ENCODE assay signal across 9 mouse cellular contexts in genomic region chr17:5249681-5250180, GRCm38 (mm10).
DNase-seq lines count a peak whose midpoint lies in the region; ATAC-seq and TF ChIP-seq lines count a peak whose summit lies in the region.
"Had no signal": no experiment of that assay in that cellular context is flagged by ENCODE, and none has a peak within 500 bp of the region (broad histone marks: within the 10 kb centered on the region; RNA-seq: fewer than 3 reads in every experiment).

No protein-coding gene starts in this region.

- TF ChIP-seq CTCF in lung, embryonic 14.5 days (IDR thresholded peaks at IDR 0.05; ENCODE audit: low read depth), result no peak
- no peak for TF ChIP-seq CTCF in lung, adult 2 months (IDR thresholded peaks at IDR 0.05; ENCODE audit: insufficient read depth, low read length)

- ATAC-seq in heart, embryonic 12.5 days (ENCODE audit: insufficient number of reproducible peaks, low FRiP score), result no peak
- no peak for ATAC-seq in lung, embryonic 14.5 days (ENCODE audit: insufficient read depth)
- no peak for ATAC-seq in hindbrain, embryonic 14.5 days (ENCODE audit: low FRiP score)
- ATAC-seq in neural tube, embryonic 14.5 days (ENCODE audit: low read depth), result no peak

- no peak overlapping the region for H3K4me2 ChIP-seq in heart, embryonic 12.5 days
- H3K4me2 ChIP-seq in lung, embryonic 14.5 days, result no peak overlapping the region
- no peak overlapping the region for H3K4me2 ChIP-seq in hindbrain, embryonic 14.5 days (replicated peaks)
- no peak overlapping the region for H3K4me2 ChIP-seq in neural tube, embryonic 14.5 days (ENCODE audit: low read depth, low read length)

- no peaks in the 10 kb centered on the region for H3K36me3 ChIP-seq in heart, embryonic 12.5 days
- no peaks in the 10 kb centered on the region for H3K36me3 ChIP-seq in lung, embryonic 14.5 days (ENCODE audit: insufficient read depth)
- H3K36me3 ChIP-seq in hindbrain, embryonic 14.5 days (replicated peaks; ENCODE audit: control insufficient read depth, insufficient read depth), result no peaks in the 10 kb centered on the region
- H3K36me3 ChIP-seq in neural tube, embryonic 14.5 days (ENCODE audit: control insufficient read depth, insufficient read depth, low read length), result no peaks in the 10 kb centered on the region

- no peaks in the 10 kb centered on the region for H3K27me3 ChIP-seq in heart, embryonic 12.5 days (replicated peaks)
- no peaks in the 10 kb centered on the region for H3K27me3 ChIP-seq in lung, embryonic 14.5 days (ENCODE audit: insufficient read depth, low read length)
- no peaks in the 10 kb centered on the region for H3K27me3 ChIP-seq in hindbrain, embryonic 14.5 days (ENCODE audit: control insufficient read depth, insufficient read depth, low read length)
- H3K27me3 ChIP-seq in neural tube, embryonic 14.5 days (ENCODE audit: control insufficient read depth, insufficient read depth, low read length), result no peaks in the 10 kb centered on the region

- H3K4me1 ChIP-seq in heart, embryonic 12.5 days (replicated peaks), result peaks cover 46% of the 10 kb centered on the region
- 0 out of 2 replicates have a peak, but pooled peaks cover 12% of the 10 kb centered on the region for H3K4me1 ChIP-seq in lung, embryonic 14.5 days (ENCODE audit: insufficient read depth)
- H3K4me1 ChIP-seq in lung, adult 2 months (ENCODE audit: control insufficient read depth, insufficient read depth, low read length), result peaks cover 9% of the 10 kb centered on the region; the same call in 1 of the 2 replicates
- H3K4me1 ChIP-seq in hindbrain, embryonic 14.5 days (replicated peaks; ENCODE audit: control insufficient read depth, insufficient read depth, low read length), result peaks cover 40% of the 10 kb centered on the region
- H3K4me1 ChIP-seq in neural tube, embryonic 14.5 days (ENCODE audit: control insufficient read depth, insufficient read depth, low read length), result peaks cover 36% of the 10 kb centered on the region

- DNase-seq in heart, adult 18-20 months, result no peak
- DNase-seq in lung, embryonic 14.5 days, result no peak
- DNase-seq in lung, adult 2 months, result no peak
- DNase-seq in hindbrain, embryonic 14.5 days (ENCODE audit: low spot score), result no peak
- DNase-seq in adipocyte (ENCODE audit: low spot score), result no peak
- DNase-seq: right cerebral cortex, postnatal 25 days; thymus, adult 18-20 months had no signal

- no peak overlapping the region for H3K4me3 ChIP-seq in heart, embryonic 12.5 days
- H3K4me3 ChIP-seq in lung, embryonic 14.5 days (ENCODE audit: low read depth, low read length), result no peak overlapping the region
- no peak overlapping the region for H3K4me3 ChIP-seq in lung, adult 2 months (replicated peaks; ENCODE audit: extremely low read depth, low read depth, low read length)
- no peak overlapping the region for H3K4me3 ChIP-seq in hindbrain, embryonic 14.5 days (replicated peaks; ENCODE audit: low read length)
- H3K4me3 ChIP-seq in neural tube, embryonic 14.5 days (ENCODE audit: low read depth, low read length), result no peak overlapping the region

- TF ChIP-seq POLR2A in lung, adult 2 months (IDR thresholded peaks at IDR 0.05; ENCODE audit: borderline replicate concordance, extremely low read depth, low read depth, low read length), result no peak

- no peak overlapping the region for H3K9ac ChIP-seq in heart, embryonic 12.5 days
- H3K9ac ChIP-seq in lung, embryonic 14.5 days, result no peak overlapping the region
- no peak overlapping the region for H3K9ac ChIP-seq in hindbrain, embryonic 14.5 days
- H3K9ac ChIP-seq in neural tube, embryonic 14.5 days (replicated peaks; ENCODE audit: low read depth, low read length), result no peak overlapping the region

- 75% methylated on average over 9 of the region's 9 CpGs for WGBS in heart, embryonic 12.5 days
- 68% methylated on average over 9 of the region's 9 CpGs for WGBS in lung, embryonic 14.5 days
- 59% methylated on average over 9 of the region's 9 CpGs for WGBS in lung, adult 2 months
- 81% methylated on average over 9 of the region's 9 CpGs for WGBS in hindbrain, embryonic 14.5 days
- WGBS in neural tube, embryonic 14.5 days, result 82% methylated on average over 9 of the region's 9 CpGs

- H3K9me3 ChIP-seq in heart, embryonic 12.5 days (replicated peaks), result no peaks in the 10 kb centered on the region
- H3K9me3 ChIP-seq in lung, embryonic 14.5 days (ENCODE audit: low read depth, low read length), result no peaks in the 10 kb centered on the region
- H3K9me3 ChIP-seq in hindbrain, embryonic 14.5 days (ENCODE audit: control insufficient read depth, low read length), result no peaks in the 10 kb centered on the region
- H3K9me3 ChIP-seq in neural tube, embryonic 14.5 days (ENCODE audit: control insufficient read depth, low read length), result no peaks in the 10 kb centered on the region

- peak overlapping the region; percentile 48; the same call in 1 of the 2 replicates for H3K27ac ChIP-seq in heart, embryonic 12.5 days (ENCODE audit: poor library complexity, severe bottlenecking)
- H3K27ac ChIP-seq in lung, embryonic 14.5 days (ENCODE audit: low read depth), result peak overlapping the region; percentile 61; the same call in 1 of the 2 replicates
- peak overlapping the region; percentile 77 for H3K27ac ChIP-seq in hindbrain, embryonic 14.5 days
- peak overlapping the region; percentile 39 for H3K27ac ChIP-seq in neural tube, embryonic 14.5 days (ENCODE audit: low read depth, low read length)
